Mouse (Mus musculus): ENCODE data around the gene Chst1. TPM values are rescaled to one million over a fixed set of nuclear protein-coding genes. Genes with fewer than 3 reads are reported as not detected.

The Chst1 gene
- total and polyA plus RNA-seq, 3 experiments: 1.7 to 8.7 (median 2.4) TPM

DNA sequence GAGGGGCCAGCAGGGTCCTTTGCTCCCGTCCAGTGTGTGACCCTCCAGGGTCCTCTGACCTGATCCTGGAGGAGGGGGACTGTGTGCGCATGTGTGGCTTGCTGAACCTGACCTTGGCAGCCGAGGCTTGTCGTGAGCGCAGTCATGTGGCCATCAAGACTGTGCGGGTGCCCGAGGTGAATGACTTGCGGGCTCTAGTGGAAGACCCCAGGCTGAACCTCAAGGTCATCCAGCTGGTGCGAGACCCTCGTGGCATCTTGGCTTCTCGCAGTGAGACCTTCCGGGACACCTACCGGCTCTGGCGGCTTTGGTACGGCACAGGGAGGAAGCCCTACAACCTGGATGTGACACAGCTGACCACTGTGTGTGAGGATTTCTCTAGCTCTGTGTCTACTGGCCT, 14.1 kb downstream of the Chst1 start:
- Histone ChIP-seq H3K27me3 (ENCODE audit: control insufficient read depth, insufficient read depth, low read length) (no peaks in the 10 kb centered on the region), H3K27ac (no peak overlapping the region), H3K36me3 (ENCODE audit: control insufficient read depth, insufficient read depth, low read length) (no peaks in the 10 kb centered on the region), H3K4me1 (ENCODE audit: control insufficient read depth, insufficient read depth, low read length) (peaks cover 6% of the 10 kb centered on the region), H3K4me3 (no peak overlapping the region), H3K9ac (ENCODE audit: low read depth, low read length) (no peak overlapping the region), H3K79me2 (replicated peaks; ENCODE audit: control insufficient read depth, insufficient read depth, low read length) (no peaks in the 10 kb centered on the region)
- no peak for TF ChIP-seq POLR2A (IDR thresholded peaks at IDR 0.05; ENCODE audit: insufficient read depth, low read depth, low read length)
- TF ChIP-seq CTCF (IDR thresholded peaks at IDR 0.05): no peak
- TF ChIP-seq EP300 (IDR thresholded peaks at IDR 0.05; ENCODE audit: insufficient read depth, low read depth, low read length): no peak
- intact Hi-C loops (cut with DNase I): loop anchor here (5.0 kb wide), 1 partner anchor 39 kb away; no protein-coding TSS in a partner anchor
- WGBS: 93% methylated on average over 15 of the region's 15 CpGs
- DNase-seq: no peak

DNA sequence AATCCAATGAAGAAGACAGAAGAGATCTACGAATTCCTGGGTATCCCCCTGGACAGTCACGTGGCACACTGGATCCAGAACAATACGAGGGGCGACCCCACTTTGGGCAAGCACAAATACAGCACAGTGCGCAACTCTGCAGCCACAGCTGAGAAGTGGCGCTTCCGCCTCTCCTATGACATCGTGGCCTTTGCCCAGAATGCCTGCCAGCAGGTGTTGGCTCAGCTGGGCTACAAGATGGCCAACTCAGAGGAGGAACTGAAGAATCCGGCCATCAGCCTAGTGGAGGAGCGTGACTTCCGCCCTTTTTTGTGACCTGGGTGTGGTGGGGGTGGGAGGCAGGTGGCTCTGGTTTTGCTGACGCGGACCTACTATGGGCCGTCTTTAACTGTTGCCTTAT, 14.6 kb downstream of the Chst1 start:
- no peak overlapping the region for H3K27ac ChIP-seq
- intact Hi-C loops (cut with DNase I): loop anchor here (5.0 kb wide), 1 partner anchor 38 kb away; no protein-coding TSS in a partner anchor

DNA sequence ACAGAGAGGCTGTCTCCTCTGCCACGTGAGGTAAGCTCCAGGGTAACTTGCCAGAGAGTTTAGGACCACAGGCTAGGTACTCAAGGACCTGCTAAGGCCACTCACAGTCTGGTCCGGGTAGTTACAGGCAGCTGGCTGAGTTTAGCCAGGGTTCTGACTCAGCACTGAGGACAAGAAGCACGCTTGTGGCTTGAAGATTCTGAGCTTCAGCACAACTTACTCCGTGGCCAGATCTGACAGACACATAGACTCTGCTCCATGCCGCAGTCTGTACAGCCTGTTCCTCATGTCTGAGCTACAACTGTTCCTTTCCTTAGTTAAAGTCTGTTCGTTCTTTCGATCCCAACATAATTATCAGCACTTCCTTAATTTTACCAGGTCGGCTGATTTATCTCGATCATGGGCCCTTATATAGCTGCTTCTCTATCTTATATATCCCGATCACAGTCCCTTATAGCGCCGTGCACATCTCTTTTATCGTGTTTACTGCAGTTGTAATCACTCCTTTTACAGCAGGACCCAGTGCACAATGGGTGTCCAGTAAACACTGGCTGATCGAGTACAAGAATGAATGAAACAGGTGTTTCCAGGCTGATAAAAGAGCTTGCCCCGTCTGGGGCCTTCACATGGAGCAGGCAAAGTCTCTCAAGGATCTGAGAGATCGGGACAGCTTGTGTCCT, 17.7 kb downstream of the Chst1 start:
- Histone ChIP-seq H3K36me3 (ENCODE audit: control insufficient read depth, insufficient read depth, low read length) (no peaks in the 10 kb centered on the region), H3K9ac (ENCODE audit: low read depth, low read length) (no peak overlapping the region), H3K79me2 (replicated peaks; ENCODE audit: control insufficient read depth, insufficient read depth, low read length) (no peaks in the 10 kb centered on the region), H3K4me3 (no peak overlapping the region), H3K27me3 (ENCODE audit: control insufficient read depth, insufficient read depth, low read length) (no peaks in the 10 kb centered on the region), H3K27ac (no peak overlapping the region), H3K4me1 (ENCODE audit: control insufficient read depth, insufficient read depth, low read length) (peaks cover 6% of the 10 kb centered on the region)
- intact Hi-C loops (cut with DNase I): no loop called here
- WGBS: 65% methylated on average over 16 of the region's 16 CpGs
- no peak for DNase-seq
- TF ChIP-seq POLR2A (IDR thresholded peaks at IDR 0.05; ENCODE audit: insufficient read depth, low read depth, low read length) (no peak), CTCF (IDR thresholded peaks at IDR 0.05) (no peak), EP300 (IDR thresholded peaks at IDR 0.05; ENCODE audit: insufficient read depth, low read depth, low read length) (no peak)

More for the DNA sequence above, 14.6 kb downstream of the Chst1 start:
- H3K36me3 ChIP-seq (ENCODE audit: control insufficient read depth, insufficient read depth, low read length): no peaks in the 10 kb centered on the region
- H3K4me1 ChIP-seq (ENCODE audit: control insufficient read depth, insufficient read depth, low read length): peaks cover 6% of the 10 kb centered on the region
- DNase-seq: no peak
- H3K27me3 ChIP-seq (ENCODE audit: control insufficient read depth, insufficient read depth, low read length): no peaks in the 10 kb centered on the region
- no peak for TF ChIP-seq EP300 (IDR thresholded peaks at IDR 0.05; ENCODE audit: insufficient read depth, low read depth, low read length)
- TF ChIP-seq CTCF (IDR thresholded peaks at IDR 0.05): no peak
- TF ChIP-seq POLR2A (IDR thresholded peaks at IDR 0.05; ENCODE audit: insufficient read depth, low read depth, low read length): no peak
- no peak overlapping the region for H3K4me3 ChIP-seq
- no peak overlapping the region for H3K9ac ChIP-seq (ENCODE audit: low read depth, low read length)
- WGBS: 92% methylated on average over 14 of the region's 14 CpGs
- H3K79me2 ChIP-seq (replicated peaks; ENCODE audit: control insufficient read depth, insufficient read depth, low read length): no peaks in the 10 kb centered on the region

DNA sequence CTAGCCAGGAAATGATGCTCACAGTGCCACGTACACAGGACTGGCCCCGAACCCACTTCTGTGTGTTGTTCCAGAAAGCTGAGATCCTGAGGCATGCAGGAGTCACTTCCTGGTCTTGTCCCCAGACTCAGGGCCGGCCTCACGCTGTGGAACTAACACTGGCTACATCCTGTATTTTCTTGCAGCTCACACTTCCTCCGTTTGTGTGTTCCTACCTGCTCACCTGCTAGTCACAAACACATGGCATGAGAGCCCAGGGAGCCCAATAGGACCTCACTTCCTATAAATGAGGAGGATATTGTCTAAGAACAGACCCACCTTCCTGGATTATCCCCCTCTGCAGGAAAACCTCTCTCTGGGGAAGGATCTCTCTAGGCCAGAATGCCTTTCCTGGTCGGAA, 18.5 kb downstream of the Chst1 start:
- Histone ChIP-seq H3K36me3 (ENCODE audit: control insufficient read depth, insufficient read depth, low read length) (no peaks in the 10 kb centered on the region), H3K79me2 (replicated peaks; ENCODE audit: control insufficient read depth, insufficient read depth, low read length) (no peaks in the 10 kb centered on the region), H3K27ac (no peak overlapping the region), H3K4me3 (no peak overlapping the region), H3K4me1 (ENCODE audit: control insufficient read depth, insufficient read depth, low read length) (peaks cover 6% of the 10 kb centered on the region), H3K27me3 (ENCODE audit: control insufficient read depth, insufficient read depth, low read length) (no peaks in the 10 kb centered on the region), H3K9ac (ENCODE audit: low read depth, low read length) (no peak overlapping the region)
- intact Hi-C loops (cut with DNase I): no loop called here
- 33% methylated on average over 6 of the region's 6 CpGs for WGBS
- DNase-seq: no peak
- TF ChIP-seq POLR2A (IDR thresholded peaks at IDR 0.05; ENCODE audit: insufficient read depth, low read depth, low read length): no peak
- no peak for TF ChIP-seq EP300 (IDR thresholded peaks at IDR 0.05; ENCODE audit: insufficient read depth, low read depth, low read length)
- no peak for TF ChIP-seq CTCF (IDR thresholded peaks at IDR 0.05)

DNA sequence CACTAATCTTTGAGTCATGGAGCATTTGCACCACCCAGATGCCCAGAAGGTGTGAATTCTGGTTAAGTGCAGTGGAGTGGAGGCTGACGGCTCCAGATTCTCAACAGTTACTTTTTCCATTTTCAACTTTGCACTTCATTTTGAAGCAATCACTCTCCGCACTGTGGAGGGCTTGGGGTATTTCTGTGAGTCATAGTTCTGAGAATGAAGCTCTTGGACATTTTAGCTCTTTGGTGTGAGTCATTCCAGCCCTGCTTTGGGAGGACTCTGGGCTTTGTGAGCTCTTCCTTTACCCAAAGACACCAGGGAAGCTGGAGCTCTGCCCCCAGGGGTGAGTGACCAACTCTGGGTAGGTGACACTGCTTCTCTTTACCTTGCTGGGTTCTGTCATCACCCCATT, 28.1 kb downstream of the Chst1 start:
- WGBS: 45% methylated on average over 2 of the region's 2 CpGs
- H3K36me3 ChIP-seq (ENCODE audit: control insufficient read depth, insufficient read depth, low read length): no peaks in the 10 kb centered on the region
- H3K4me3 ChIP-seq: no peak overlapping the region
- no peak for DNase-seq
- no peak overlapping the region for H3K9ac ChIP-seq (ENCODE audit: low read depth, low read length)
- TF ChIP-seq POLR2A (IDR thresholded peaks at IDR 0.05; ENCODE audit: insufficient read depth, low read depth, low read length) (no peak), CTCF (IDR thresholded peaks at IDR 0.05) (no peak), EP300 (IDR thresholded peaks at IDR 0.05; ENCODE audit: insufficient read depth, low read depth, low read length) (no peak)
- H3K27ac ChIP-seq: no peak overlapping the region
- H3K27me3 ChIP-seq (ENCODE audit: control insufficient read depth, insufficient read depth, low read length): no peaks in the 10 kb centered on the region
- no peaks in the 10 kb centered on the region for H3K79me2 ChIP-seq (replicated peaks; ENCODE audit: control insufficient read depth, insufficient read depth, low read length)
- intact Hi-C loops (cut with DNase I): no loop called here
- no peaks in the 10 kb centered on the region for H3K4me1 ChIP-seq (ENCODE audit: control insufficient read depth, insufficient read depth, low read length)

DNA sequence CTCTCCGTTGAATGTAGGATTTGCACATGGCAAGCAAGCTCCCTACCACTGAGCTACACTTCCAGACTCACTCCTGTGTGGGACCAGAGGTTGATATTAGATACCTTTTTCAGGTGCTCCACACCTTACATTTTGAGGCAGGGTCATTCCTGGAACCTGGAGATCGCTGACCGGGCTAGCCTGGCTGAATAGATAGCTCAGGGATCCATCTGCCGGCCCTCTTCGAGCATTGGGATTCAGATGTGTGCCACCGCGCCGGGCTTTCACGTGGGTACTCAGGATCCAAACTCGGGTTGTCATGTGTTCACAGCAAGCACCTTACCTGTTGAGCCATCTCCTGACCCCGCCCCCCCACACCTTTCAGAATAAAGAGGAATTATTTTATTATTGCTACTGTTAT, 31.3 kb downstream of the Chst1 start:
- Histone ChIP-seq H3K79me2 (replicated peaks; ENCODE audit: control insufficient read depth, insufficient read depth, low read length) (no peaks in the 10 kb centered on the region), H3K9ac (ENCODE audit: low read depth, low read length) (no peak overlapping the region), H3K27me3 (ENCODE audit: control insufficient read depth, insufficient read depth, low read length) (no peaks in the 10 kb centered on the region), H3K27ac (no peak overlapping the region), H3K4me3 (no peak overlapping the region), H3K4me1 (ENCODE audit: control insufficient read depth, insufficient read depth, low read length) (no peaks in the 10 kb centered on the region), H3K36me3 (ENCODE audit: control insufficient read depth, insufficient read depth, low read length) (no peaks in the 10 kb centered on the region)
- intact Hi-C loops (cut with DNase I): no loop called here
- WGBS: 88% methylated on average over 11 of the region's 11 CpGs
- no peak for DNase-seq
- TF ChIP-seq CTCF (IDR thresholded peaks at IDR 0.05) (no peak), POLR2A (IDR thresholded peaks at IDR 0.05; ENCODE audit: insufficient read depth, low read depth, low read length) (no peak), EP300 (IDR thresholded peaks at IDR 0.05; ENCODE audit: insufficient read depth, low read depth, low read length) (no peak)
